ENCODE assay signal across 8 mouse cellular contexts in genomic region chr8:84913502-84913900, GRCm38 (mm10). TPM values are rescaled to one million over a fixed set of nuclear protein-coding genes. Genes with fewer than 3 reads are reported as not detected.
DNase-seq lines count a peak whose midpoint lies in the region; TF ChIP-seq lines count a peak whose summit lies in the region.

No protein-coding gene starts in this region.

- peak overlapping the region; percentile 55 for H3K9ac ChIP-seq in heart, adult 2 months (ENCODE audit: low read depth, low read length)
- peak overlapping the region; percentile 87 for H3K9ac ChIP-seq in ES-E14 (ENCODE audit: insufficient read depth, low read depth, low read length, poor library complexity, severe bottlenecking)

- H3K27me3 ChIP-seq in heart, adult 2 months (ENCODE audit: control insufficient read depth, insufficient read depth, low read length): peaks cover 4% of the 10 kb centered on the region
- H3K27me3 ChIP-seq in hindbrain, embryonic 10.5 days (ENCODE audit: insufficient read depth, poor library complexity, severe bottlenecking): peaks cover 98% of the 10 kb centered on the region

- H3K79me2 ChIP-seq in heart, adult 2 months (replicated peaks; ENCODE audit: control insufficient read depth, insufficient read depth, low read length): no peaks in the 10 kb centered on the region

- TF ChIP-seq POLR2A in heart, adult 2 months (IDR thresholded peaks at IDR 0.05; ENCODE audit: insufficient read depth, low read depth, low read length): no peak

- intact Hi-C loops in heart, adult 2 months (cut with DNase I): no loop called here
- intact Hi-C loops in left cerebral cortex, postnatal 25 days (cut with DNase I): no loop called here

- H3K4me3 ChIP-seq in heart, adult 2 months: peak overlapping the region; percentile 54
- peak overlapping the region; percentile 67 to 86 for H3K4me3 ChIP-seq in ES-E14 (ENCODE audit: insufficient read depth in 1 of 2, low read depth in 1 of 2, low read length in 2 of 2, poor library complexity in 1 of 2, severe bottlenecking in 1 of 2)
- peak overlapping the region; percentile 48 for H3K4me3 ChIP-seq in hindbrain, embryonic 10.5 days

- in situ Hi-C loops in ES-E14 (cut with MboI; ENCODE audit: low sequenced_read_pairs in 2 of 2, unreplicated experiment in 2 of 2): no loop called here

- no peak for TF ChIP-seq CTCF in heart, adult 2 months (IDR thresholded peaks at IDR 0.05)

- DNase-seq in heart, adult 2 months: no peak
- no peak for DNase-seq in heart, adult 11 months
- DNase-seq in ES-E14 (ENCODE audit: low read depth, low spot score): no peak
- no peak for DNase-seq in hindbrain, embryonic 10.5 days (ENCODE audit: low spot score)
- DNase-seq in lung, postnatal 36 days: peak; percentile 21
- DNase-seq in urinary bladder, adult 18-20 months (ENCODE audit: low spot score in 2 of 2): no peak
- no peak for DNase-seq in gastrocnemius, postnatal 10 days
- no peak for DNase-seq in left cerebral cortex, postnatal 25 days (ENCODE audit: low spot score in 2 of 2)

- no peaks in the 10 kb centered on the region for H3K9me3 ChIP-seq in ES-E14 (ENCODE audit: control insufficient read depth, insufficient read depth, low read depth, low read length)
- 0 out of 2 replicates have a peak, but pooled peaks cover 5% of the 10 kb centered on the region for H3K9me3 ChIP-seq in hindbrain, embryonic 10.5 days

- no peaks in the 10 kb centered on the region for H3K36me3 ChIP-seq in heart, adult 2 months (ENCODE audit: control insufficient read depth, insufficient read depth, low read length)
- H3K36me3 ChIP-seq in ES-E14 (ENCODE audit: control insufficient read depth, insufficient read depth, low read length, poor library complexity, severe bottlenecking): peaks cover 20% of the 10 kb centered on the region
- peaks cover 37% of the 10 kb centered on the region for H3K36me3 ChIP-seq in hindbrain, embryonic 10.5 days

- no peak for TF ChIP-seq EP300 in heart, adult 2 months (IDR thresholded peaks at IDR 0.05; ENCODE audit: insufficient read depth, low read depth, low read length)

- no peak overlapping the region for H3K27ac ChIP-seq in heart, adult 2 months
- H3K27ac ChIP-seq in ES-E14 (ENCODE audit: insufficient read depth, low read depth, low read length, poor library complexity, severe bottlenecking): peak overlapping the region; percentile 73
- H3K27ac ChIP-seq in hindbrain, embryonic 10.5 days: peak overlapping the region; percentile 13; the same call in 1 of the 2 replicates

- peaks cover 1% of the 10 kb centered on the region; the same call in 1 of the 2 replicates for H3K4me1 ChIP-seq in heart, adult 2 months (ENCODE audit: control insufficient read depth, insufficient read depth, low read length)
- peaks cover 3 to 27% of the 10 kb centered on the region in 2 experiments; a peak in 3 of 4 replicates for H3K4me1 ChIP-seq in ES-E14 (ENCODE audit: control insufficient read depth in 2 of 2, insufficient read depth in 2 of 2, low read length in 2 of 2, poor library complexity in 1 of 2)
- peaks cover 39% of the 10 kb centered on the region for H3K4me1 ChIP-seq in hindbrain, embryonic 10.5 days (replicated peaks)

- WGBS in heart, adult 2 months: 10% methylated on average over 9 of the region's 9 CpGs
- 16% methylated on average over 9 of the region's 9 CpGs for WGBS in hindbrain, embryonic 10.5 days

TF ChIP-seq in ES-E14, 5 proteins besides CTCF, POLR2A, EP300 and RAD21:
- TF ChIP-seq ZC3H11A (IDR thresholded peaks at IDR 0.05; ENCODE audit: borderline replicate concordance, low read depth, low read length) (no peak), ZNF384 (IDR thresholded peaks at IDR 0.05; ENCODE audit: low read depth, low read length) (no peak), HCFC1 (IDR thresholded peaks at IDR 0.05; ENCODE audit: borderline replicate concordance, insufficient read depth, low read length) (no peak), CHD2 (IDR thresholded peaks at IDR 0.05; ENCODE audit: low read depth, low read length) (no peak), MAFK (IDR thresholded peaks at IDR 0.05; ENCODE audit: insufficient read depth, low read depth, low read length) (no peak)

RNA-seq across cellular contexts. Expression of gene Dnase2a, which starts 5.1 kb away (rescaled TPM):
- total RNA-seq in heart, adult 2 months (2021): 1 to 10 TPM; 6.5 to 9.6 TPM
- polyA plus RNA-seq in heart, adult 2 months (2012; rRNA removed): 9.2 and 10.9 TPM in 2 replicates
- 23.7 and 29.5 TPM in 2 replicates for total RNA-seq in ES-E14 (2012; rRNA removed)
- polyA plus RNA-seq in hindbrain, embryonic 10.5 days (2016; fragmentation: Nextera tagmentation; extraction: Ambion mirVana): 5.8 and 6.6 TPM in 2 replicates
- total RNA-seq in gastrocnemius, postnatal 10 days (2021): 1 to 10 TPM; 5.7 to 6.2 TPM
- 1 to 10 TPM; 3.5 to 4.0 TPM for total RNA-seq in left cerebral cortex, postnatal 25 days (2021)

RNA-seq across cellular contexts. Expression of gene Klf1, which starts 11.8 kb away (rescaled TPM):
- under 1 TPM in 1 of 2 experiments, not detected in 1; 0.16 TPM for total RNA-seq in heart, adult 2 months (2021)
- polyA plus RNA-seq in heart, adult 2 months (2012; rRNA removed): 0.08 and 0.23 TPM in 2 replicates
- total RNA-seq in ES-E14 (2012; rRNA removed): 0.31 and 0.53 TPM in 2 replicates
- 18.2 and 21.5 TPM in 2 replicates for polyA plus RNA-seq in hindbrain, embryonic 10.5 days (2016; fragmentation: Nextera tagmentation; extraction: Ambion mirVana)
- under 1 TPM in 1 of 2 experiments, not detected in 1; 0.84 TPM for total RNA-seq in gastrocnemius, postnatal 10 days (2021)
- not detected for total RNA-seq in left cerebral cortex, postnatal 25 days (2021)

RNA-seq across cellular contexts. Expression of gene Gcdh, which starts 19.8 kb away (rescaled TPM):
- 10 to 100 TPM; 71.5 to 89.9 TPM for total RNA-seq in heart, adult 2 months (2021)
- 134 and 148 TPM in 2 replicates for polyA plus RNA-seq in heart, adult 2 months (2012; rRNA removed)
- total RNA-seq in ES-E14 (2012; rRNA removed): 36.3 and 57.2 TPM in 2 replicates
- 35.5 and 43.4 TPM in 2 replicates for polyA plus RNA-seq in hindbrain, embryonic 10.5 days (2016; fragmentation: Nextera tagmentation; extraction: Ambion mirVana)
- total RNA-seq in gastrocnemius, postnatal 10 days (2021): 10 to 100 TPM; 21.1 to 24.1 TPM
- total RNA-seq in left cerebral cortex, postnatal 25 days (2021): 10 to 100 TPM; 31.3 to 38.3 TPM

RNA-seq across cellular contexts. Expression of gene Mast1, which starts 23.7 kb away (rescaled TPM):
- total RNA-seq in heart, adult 2 months (2021): under 1 TPM; 0.07 to 0.10 TPM
- 0.16 and 0.18 TPM in 2 replicates for polyA plus RNA-seq in heart, adult 2 months (2012; rRNA removed)
- 1.4 and 2.5 TPM in 2 replicates for total RNA-seq in ES-E14 (2012; rRNA removed)
- 5.0 and 12.7 TPM in 2 replicates for polyA plus RNA-seq in hindbrain, embryonic 10.5 days (2016; fragmentation: Nextera tagmentation; extraction: Ambion mirVana)
- under 1 TPM; 0.20 to 0.45 TPM for total RNA-seq in gastrocnemius, postnatal 10 days (2021)
- total RNA-seq in left cerebral cortex, postnatal 25 days (2021): 10 to 100 TPM; 85.7 to 90.3 TPM

RNA-seq across cellular contexts. Expression of gene Rtbdn, which starts 33.3 kb away (rescaled TPM):
- total RNA-seq in heart, adult 2 months (2021): not detected
- polyA plus RNA-seq in heart, adult 2 months (2012; rRNA removed): not detected in 2 replicates
- 0.13 TPM in 1 of 2 replicates, not detected in the other for total RNA-seq in ES-E14 (2012; rRNA removed)
- polyA plus RNA-seq in hindbrain, embryonic 10.5 days (2016; fragmentation: Nextera tagmentation; extraction: Ambion mirVana): 0.55 and 0.88 TPM in 2 replicates
- total RNA-seq in gastrocnemius, postnatal 10 days (2021): not detected
- total RNA-seq in left cerebral cortex, postnatal 25 days (2021): 1 to 10 TPM in 1 of 2 experiments, under 1 TPM in 1; 0.71 to 1.1 TPM
